Mouse (Mus musculus) large intestine, adult 2 months (tissue): ENCODE data around the gene Ptprn2. TPM values are rescaled to one million over a fixed set of nuclear protein-coding genes. Genes with fewer than 3 reads are reported as not detected.
A peak's percentile ranks its signal among the peaks of the same experiment; 100 is the strongest.

ENCODE experiments used
- DNase-seq: peaks from one replicate; pipeline ENCODE4 v3.0.0-alpha.2; 2012; ENCODE audit warnings: low read depth, low spot score
- WGBS: fragments of 180-500 bp; shearing (Covaris S2); methylation state at CpG from one replicate; pipeline ENCODE4 v1.1.7; 2018; 5-methylcytosine and 5-hydroxymethylcytosine counted together
- polyA plus RNA-seq: library from polyadenylated mRNA; depleted of rRNA; stranded (reverse); fragments of >200 nt; gene quantifications from 2 replicates; pipeline ENCODE4 v1.2.3, GENCODE M21; 2012

The Ptprn2 gene
- polyA plus RNA-seq, 1 experiment: 11.6 TPM

- peak; percentile 61 for DNase-seq
- WGBS: 15% methylated on average over 5 of the region's 5 CpGs
These were observed 99.5 kb downstream of the Ptprn2 start for GRCm38 (mm10) chr12:116585001-116585400.

GRCm38 (mm10) chr12:116586167-116586566 is 100.6 kb downstream of the Ptprn2 start:
- WGBS: 48% methylated on average over 2 of the region's 2 CpGs
- DNase-seq: no peak

GRCm38 (mm10) chr12:116587548-116587947 is 102.0 kb downstream of the Ptprn2 start:
- 37% methylated on average over 3 of the region's 3 CpGs for WGBS
- no peak for DNase-seq

- WGBS: 93% methylated on average over 5 of the region's 5 CpGs
- DNase-seq: no peak
These were observed 104.6 kb downstream of the Ptprn2 start for GRCm38 (mm10) chr12:116590076-116590475.

- no peak for DNase-seq
- 76% methylated on average over 8 of the region's 8 CpGs for WGBS
These were observed 108.9 kb downstream of the Ptprn2 start for GRCm38 (mm10) chr12:116594457-116594856.

GRCm38 (mm10) chr12:116594866-116595610 is 109.5 kb downstream of the Ptprn2 start:
- WGBS: 94% methylated on average over 7 of the region's 7 CpGs

GRCm38 (mm10) chr12:116595727-116596126 is 110.2 kb downstream of the Ptprn2 start:
- WGBS: 93% methylated on average over 4 of the region's 4 CpGs
- DNase-seq: no peak

More at GRCm38 (mm10) chr12:116594866-116595610, 109.5 kb downstream of the Ptprn2 start:
- DNase-seq: no peak

GRCm38 (mm10) chr12:116596993-116597392 is 111.5 kb downstream of the Ptprn2 start:
- 87% methylated on average over 20 of the region's 20 CpGs for WGBS
- no peak for DNase-seq

- WGBS: 77% methylated on average over 5 of the region's 5 CpGs
These were observed 112.2 kb downstream of the Ptprn2 start for GRCm38 (mm10) chr12:116597670-116598069.

GRCm38 (mm10) chr12:116598123-116599005 is 112.8 kb downstream of the Ptprn2 start:
- DNase-seq: no peak
- WGBS: 69% methylated on average over 8 of the region's 8 CpGs

More at GRCm38 (mm10) chr12:116597670-116598069, 112.2 kb downstream of the Ptprn2 start:
- no peak for DNase-seq

GRCm38 (mm10) chr12:116599537-116599936 is 114.0 kb downstream of the Ptprn2 start:
- no peak for DNase-seq
- 84% methylated on average over 1 of the region's 1 CpGs for WGBS

GRCm38 (mm10) chr12:116600054-116600453 is 114.5 kb downstream of the Ptprn2 start:
- 86% methylated on average over 6 of the region's 6 CpGs for WGBS
- DNase-seq: no peak

- 85% methylated on average over 3 of the region's 3 CpGs for WGBS
- no peak for DNase-seq
These were observed 115.9 kb downstream of the Ptprn2 start for GRCm38 (mm10) chr12:116601395-116601794.

GRCm38 (mm10) chr12:116601921-116602320 is 116.4 kb downstream of the Ptprn2 start:
- WGBS: 74% methylated on average over 5 of the region's 5 CpGs
- DNase-seq: no peak

GRCm38 (mm10) chr12:116608598-116608997 is 123.1 kb downstream of the Ptprn2 start:
- 48% methylated on average over 6 of the region's 6 CpGs for WGBS
- DNase-seq: no peak

- peak; percentile 76 for DNase-seq
- WGBS: 39% methylated on average over 5 of the region's 5 CpGs
These were observed 134.3 kb downstream of the Ptprn2 start for GRCm38 (mm10) chr12:116619868-116620267.

- 77% methylated on average over 3 of the region's 3 CpGs for WGBS
- no peak for DNase-seq
These were observed 134.8 kb downstream of the Ptprn2 start for GRCm38 (mm10) chr12:116620299-116620698.

GRCm38 (mm10) chr12:116621325-116622040 is 136.0 kb downstream of the Ptprn2 start:
- WGBS: 25% methylated on average over 10 of the region's 10 CpGs
- peak; percentile 59 for DNase-seq

- 62% methylated on average over 6 of the region's 6 CpGs for WGBS
- no peak for DNase-seq
These were observed 137.3 kb downstream of the Ptprn2 start for GRCm38 (mm10) chr12:116622665-116623387.
